Mouse (Mus musculus): ENCODE data around the gene Snx32.

Gene Snx32

GRCm38 (mm10) chr19:5457746-5458442 lies 52.4 kb downstream of the Snx32 start, which contains the start of gene Ccdc85b:
Ccdc85b (minus strand) TSS chr19:5457894.
- CTCF ChIA-PET: interaction anchor here (1.6 kb wide), 1 partner anchor 30 kb away, joined by 3 read pairs; the partner anchor contains the start of gene Mus81

- CTCF ChIA-PET: interaction anchor here (0.7 kb wide), 1 partner anchor 23 kb away, joined by 3 read pairs; no protein-coding TSS in a partner anchor
Measured at GRCm38 (mm10) chr19:5456922-5457745, 53.2 kb downstream of the Snx32 start.

GRCm38 (mm10) chr19:5456241-5456921 lies 54.0 kb downstream of the Snx32 start:
- CTCF ChIA-PET: interaction anchor here (0.6 to 0.7 kb wide), 2 partner anchors 21 to 22 kb away, joined by 3 to 4 read pairs; no protein-coding TSS in a partner anchor

GRCm38 (mm10) chr19:5455568-5455967 lies 54.8 kb downstream of the Snx32 start:
- CTCF ChIA-PET: no interaction called here

GRCm38 (mm10) chr19:5455037-5455436 lies 55.3 kb downstream of the Snx32 start:
- CTCF ChIA-PET: no interaction called here

GRCm38 (mm10) chr19:5451766-5452165 lies 58.6 kb downstream of the Snx32 start:
- CTCF ChIA-PET: no interaction called here

GRCm38 (mm10) chr19:5449673-5450072 lies 60.7 kb downstream of the Snx32 start:
- CTCF ChIA-PET: interaction anchor here (0.5 to 1.0 kb wide), 3 partner anchors 20 to 567 kb away, joined by 3 to 5 read pairs (median 3); no protein-coding TSS in a partner anchor

GRCm38 (mm10) chr19:5448354-5449150 lies 61.8 kb downstream of the Snx32 start:
- CTCF ChIA-PET: no interaction called here

GRCm38 (mm10) chr19:5447515-5448353 lies 62.6 kb downstream of the Snx32 start, which contains the start of gene Fosl1:
Fosl1 (plus strand) TSS chr19:5447547.
- CTCF ChIA-PET: interaction anchor here (0.6 to 1.0 kb wide), 4 partner anchors 24 to 306 kb away, joined by 4 to 6 read pairs (median 5); no protein-coding TSS in a partner anchor

GRCm38 (mm10) chr19:5445747-5446146 lies 64.6 kb downstream of the Snx32 start:
- CTCF ChIA-PET: no interaction called here

- CTCF ChIA-PET: interaction anchor here (0.6 kb wide), 1 partner anchor 516 kb away, joined by 7 read pairs; no protein-coding TSS in a partner anchor
Measured at GRCm38 (mm10) chr19:5444954-5445353, 65.4 kb downstream of the Snx32 start.

- CTCF ChIA-PET: interaction anchor here (0.6 kb wide), 1 partner anchor 517 kb away, joined by 7 read pairs; no protein-coding TSS in a partner anchor
Measured at GRCm38 (mm10) chr19:5444371-5444908, 65.9 kb downstream of the Snx32 start.
